Mouse (Mus musculus) heart, postnatal 0 days (tissue): ENCODE measurements around the gene Wsb1.

Source experiments
- CTCF ChIP-seq: IDR thresholded peaks from 2 replicates; pipeline ENCODE4 v1.5.1; 2016; ENCODE audit warnings: antibody characterized with exemption, control low read depth, low read depth
- EP300 ChIP-seq: IDR thresholded peaks from 2 replicates; pipeline ENCODE4 v1.6.1; 2016; ENCODE audit warnings: antibody characterized with exemption, low read depth

DNA sequence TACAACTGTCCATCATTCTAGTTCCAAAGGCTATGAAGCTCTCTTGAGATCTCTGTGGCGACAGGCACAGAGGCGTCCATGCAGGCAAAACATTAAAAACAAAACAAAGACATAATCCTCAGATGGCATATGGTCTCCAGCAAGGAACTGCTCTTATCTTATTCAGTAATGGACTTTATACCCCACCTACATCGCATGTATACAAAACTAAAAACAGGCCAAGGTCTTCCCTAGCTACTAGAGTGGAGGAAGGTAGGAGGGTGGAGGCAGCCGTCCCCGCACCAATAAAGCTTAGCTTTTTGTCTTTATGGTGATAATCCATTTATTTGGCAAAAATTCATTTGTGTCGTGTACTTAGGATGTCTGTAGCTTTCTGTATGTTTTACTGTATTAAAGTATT lies 48.6 kb upstream of the Wsb1 start:
- no peak for TF ChIP-seq EP300
- no peak for TF ChIP-seq CTCF
